Mouse (Mus musculus) MEL-GATA-1-ER (cell line): ENCODE measurements around the gene Ankrd44.
"Not testable (repeated sequence)": the region's sequence is repeated elsewhere in the genome, so short reads cannot be mapped to it uniquely, and the experiment has no call there.

ENCODE experiments used
- DNase-seq: peaks from one replicate; pipeline ENCODE4 v3.0.0-alpha.2; 2012; ENCODE audit warnings: low read depth; ENCODE audit errors: extremely low read depth

The Ankrd44 gene

GRCm38 (mm10) chr1:54925971-54926771, at the start of gene Ankrd44:
Ankrd44 (minus strand) TSS chr1:54926387.
- DNase-seq, result no peak

GRCm38 (mm10) chr1:54971687-54972404, 45.7 kb upstream of the Ankrd44 start:
- DNase-seq, result no peak

GRCm38 (mm10) chr1:54966858-54967257, 40.7 kb upstream of the Ankrd44 start:
- no peak for DNase-seq

- DNase-seq, result no peak
Observed at GRCm38 (mm10) chr1:54965159-54965995, 39.2 kb upstream of the Ankrd44 start.

GRCm38 (mm10) chr1:54961724-54962123, 35.5 kb upstream of the Ankrd44 start:
- no peak for DNase-seq

GRCm38 (mm10) chr1:54960613-54961165, 34.5 kb upstream of the Ankrd44 start:
- no peak for DNase-seq

GRCm38 (mm10) chr1:54958525-54958924, 32.3 kb upstream of the Ankrd44 start:
- DNase-seq, result peak; percentile 26

GRCm38 (mm10) chr1:54956995-54957394, 30.8 kb upstream of the Ankrd44 start:
- DNase-seq, result not testable (repeated sequence)

- no peak for DNase-seq
Observed at GRCm38 (mm10) chr1:54954856-54955255, 28.7 kb upstream of the Ankrd44 start.

- DNase-seq, result no peak
Observed at GRCm38 (mm10) chr1:54944648-54945047, 18.5 kb upstream of the Ankrd44 start.

- DNase-seq, result no peak
Observed at GRCm38 (mm10) chr1:54935466-54935865, 9.3 kb upstream of the Ankrd44 start.

GRCm38 (mm10) chr1:54934911-54935310, 8.7 kb upstream of the Ankrd44 start:
- DNase-seq, result no peak

- peak; percentile 62 for DNase-seq
Observed at GRCm38 (mm10) chr1:54933646-54934045, 7.5 kb upstream of the Ankrd44 start.

GRCm38 (mm10) chr1:54932456-54933115, 6.4 kb upstream of the Ankrd44 start:
- DNase-seq, result no peak

- no peak for DNase-seq
Observed at GRCm38 (mm10) chr1:54931231-54931630, 5.0 kb upstream of the Ankrd44 start.

- no peak for DNase-seq
Observed at GRCm38 (mm10) chr1:54930670-54931200, 4.5 kb upstream of the Ankrd44 start.

GRCm38 (mm10) chr1:54925451-54925934, 694 bp downstream of the Ankrd44 start:
- peak; percentile 53 for DNase-seq

GRCm38 (mm10) chr1:54924760-54925159, 1.4 kb downstream of the Ankrd44 start:
- DNase-seq, result no peak

- DNase-seq, result no peak
Observed at GRCm38 (mm10) chr1:54924309-54924685, 1.9 kb downstream of the Ankrd44 start.
